Comparison of ENCODE assay signal across 10 mouse cellular contexts in genomic region chr1:74103654-74104353, GRCm38 (mm10). TPM values are rescaled to one million over a fixed set of nuclear protein-coding genes. Genes with fewer than 3 reads are reported as not detected.
DNase-seq lines count a peak whose midpoint lies in the region; ATAC-seq and TF ChIP-seq lines count a peak whose summit lies in the region.
"Had no signal": no experiment of that assay in that cellular context is flagged by ENCODE, and none has a peak within 500 bp of the region (broad histone marks: within the 10 kb centered on the region; RNA-seq: fewer than 3 reads in every experiment).

No protein-coding gene starts in this region.

- no peak for TF ChIP-seq CTCF in lung, postnatal 0 days (IDR thresholded peaks at IDR 0.05)

- 0 out of 2 replicates have a peak, but pooled peaks cover 3% of the 10 kb centered on the region for H3K4me1 ChIP-seq in lung, postnatal 0 days (ENCODE audit: insufficient read depth, low read depth, low read length)
- peaks cover 52% of the 10 kb centered on the region for H3K4me1 ChIP-seq in forebrain, embryonic 12.5 days
- H3K4me1 ChIP-seq in intestine, embryonic 16.5 days (ENCODE audit: control insufficient read depth, insufficient read depth, low read length): peaks cover 17% of the 10 kb centered on the region

- H3K4me3 ChIP-seq in lung, postnatal 0 days (ENCODE audit: low read depth, low read length): no peak overlapping the region
- H3K4me3 ChIP-seq in forebrain, embryonic 12.5 days (replicated peaks): no peak overlapping the region
- H3K4me3 ChIP-seq in intestine, embryonic 16.5 days (ENCODE audit: low read length): no peak overlapping the region
- H3K4me3 ChIP-seq: limb, embryonic 13.5 days; myocyte had no signal

- no peaks in the 10 kb centered on the region for H3K36me3 ChIP-seq in lung, postnatal 0 days (ENCODE audit: insufficient read depth, low read length)
- no peaks in the 10 kb centered on the region for H3K36me3 ChIP-seq in forebrain, embryonic 12.5 days (replicated peaks)
- no peaks in the 10 kb centered on the region for H3K36me3 ChIP-seq in intestine, embryonic 16.5 days (ENCODE audit: control insufficient read depth, insufficient read depth, low read length)
- H3K36me3 ChIP-seq: limb, embryonic 13.5 days had no signal

- no peaks in the 10 kb centered on the region for H3K9me3 ChIP-seq in lung, postnatal 0 days (ENCODE audit: low read length)
- H3K9me3 ChIP-seq in forebrain, embryonic 12.5 days: no peaks in the 10 kb centered on the region
- no peaks in the 10 kb centered on the region for H3K9me3 ChIP-seq in intestine, embryonic 16.5 days (ENCODE audit: control insufficient read depth, low read length)
- H3K9me3 ChIP-seq: limb, embryonic 13.5 days had no signal

- no peak overlapping the region for H3K4me2 ChIP-seq in lung, postnatal 0 days (replicated peaks; ENCODE audit: low read depth, low read length)
- peak overlapping the region; percentile 27 for H3K4me2 ChIP-seq in forebrain, embryonic 12.5 days
- no peak overlapping the region for H3K4me2 ChIP-seq in intestine, embryonic 16.5 days (ENCODE audit: low read depth, low read length)
- H3K4me2 ChIP-seq: limb, embryonic 13.5 days had no signal

- no peak overlapping the region for H3K9ac ChIP-seq in lung, postnatal 0 days (replicated peaks; ENCODE audit: low read depth)
- H3K9ac ChIP-seq in forebrain, embryonic 12.5 days: no peak overlapping the region; the same call in 1 of the 2 replicates
- no peak overlapping the region for H3K9ac ChIP-seq in intestine, embryonic 16.5 days (ENCODE audit: low read depth, low read length)
- H3K9ac ChIP-seq: limb, embryonic 13.5 days had no signal

- TF ChIP-seq EP300 in lung, postnatal 0 days (IDR thresholded peaks at IDR 0.05): no peak

- DNase-seq in lung, postnatal 10 days: peak; percentile 56
- no peak for DNase-seq in lung, postnatal 0 days (ENCODE audit: low spot score)
- peak; percentile 69 for DNase-seq in retina, postnatal 1 day
- DNase-seq in cerebellum, postnatal 4 days (ENCODE audit: low spot score in 2 of 2): no peak
- DNase-seq: cerebellum, adult 9-11 months had no signal

- ATAC-seq in lung, postnatal 0 days: no peak
- ATAC-seq in forebrain, embryonic 12.5 days (ENCODE audit: low FRiP score): peak; percentile 85
- ATAC-seq in intestine, embryonic 16.5 days: 0 out of 2 replicates have a peak, but pooled peaks have one; percentile 6
- no peak for ATAC-seq in erythroid progenitor cell, adult 5-6 weeks (replicated peaks; ENCODE audit: low FRiP score, poor library complexity, severe bottlenecking)

- no peak overlapping the region for H3K27ac ChIP-seq in lung, postnatal 0 days (ENCODE audit: low read length)
- H3K27ac ChIP-seq in forebrain, embryonic 12.5 days: peak overlapping the region; percentile 93
- H3K27ac ChIP-seq in intestine, embryonic 16.5 days (ENCODE audit: low read length): no peak overlapping the region
- H3K27ac ChIP-seq: limb, embryonic 13.5 days had no signal

- WGBS in lung, postnatal 0 days: 41% methylated on average over 6 of the region's 6 CpGs
- WGBS in forebrain, embryonic 12.5 days: 4% methylated on average over 6 of the region's 6 CpGs
- 40% methylated on average over 6 of the region's 6 CpGs for WGBS in intestine, embryonic 16.5 days

- no peaks in the 10 kb centered on the region for H3K27me3 ChIP-seq in lung, postnatal 0 days (replicated peaks; ENCODE audit: insufficient read depth, low read length)
- H3K27me3 ChIP-seq in forebrain, embryonic 12.5 days: peaks cover 17% of the 10 kb centered on the region
- H3K27me3 ChIP-seq in intestine, embryonic 16.5 days (replicated peaks; ENCODE audit: control insufficient read depth, insufficient read depth, low read length): no peaks in the 10 kb centered on the region

RNA-seq across cellular contexts. Expression of gene Tns1, which starts 20.4 kb away (rescaled TPM):
- polyA plus RNA-seq in lung, postnatal 0 days (2015; fragmentation: Nextera tagmentation; extraction: Ambion mirVana): 184 and 185 TPM in 2 replicates
- polyA plus RNA-seq in forebrain, embryonic 12.5 days (2016; fragmentation: Nextera tagmentation; extraction: Ambion mirVana): 13.0 and 15.9 TPM in 2 replicates
- polyA plus RNA-seq in intestine, embryonic 16.5 days (2015; fragmentation: Nextera tagmentation; extraction: Ambion mirVana): 20.2 and 23.4 TPM in 2 replicates
- 20.5 and 21.6 TPM in 2 replicates for total RNA-seq in erythroid progenitor cell, adult 5-6 weeks (2015; ENCODE audit: low replicate concordance)
- 20.0 and 49.5 TPM in 2 replicates for total RNA-seq in erythroid progenitor cell, adult 5-6 weeks (2017; ENCODE audit: low replicate concordance)

RNA-seq across cellular contexts. Expression of gene Rufy4, which starts 21.5 kb away (rescaled TPM):
- 0.42 and 0.43 TPM in 2 replicates for polyA plus RNA-seq in lung, postnatal 0 days (2015; fragmentation: Nextera tagmentation; extraction: Ambion mirVana)
- polyA plus RNA-seq in forebrain, embryonic 12.5 days (2016; fragmentation: Nextera tagmentation; extraction: Ambion mirVana): 0.24 and 0.33 TPM in 2 replicates
- 0.12 and 0.31 TPM in 2 replicates for polyA plus RNA-seq in intestine, embryonic 16.5 days (2015; fragmentation: Nextera tagmentation; extraction: Ambion mirVana)
- total RNA-seq in erythroid progenitor cell, adult 5-6 weeks (2015; ENCODE audit: low replicate concordance): not detected in 2 replicates
- 0.13 TPM in 1 of 2 replicates, not detected in the other for total RNA-seq in erythroid progenitor cell, adult 5-6 weeks (2017; ENCODE audit: low replicate concordance)
- polyA plus RNA-seq: myocyte had no signal

RNA-seq across cellular contexts. Expression of gene Cxcr2, which starts 50.0 kb away (rescaled TPM):
- 1.9 and 2.4 TPM in 2 replicates for polyA plus RNA-seq in lung, postnatal 0 days (2015; fragmentation: Nextera tagmentation; extraction: Ambion mirVana)
- polyA plus RNA-seq in forebrain, embryonic 12.5 days (2016; fragmentation: Nextera tagmentation; extraction: Ambion mirVana): 0.14 TPM in 1 of 2 replicates, not detected in the other
- 0.22 and 0.27 TPM in 2 replicates for polyA plus RNA-seq in intestine, embryonic 16.5 days (2015; fragmentation: Nextera tagmentation; extraction: Ambion mirVana)
- 6.3 and 6.8 TPM in 2 replicates for total RNA-seq in erythroid progenitor cell, adult 5-6 weeks (2015; ENCODE audit: low replicate concordance)
- total RNA-seq in erythroid progenitor cell, adult 5-6 weeks (2017; ENCODE audit: low replicate concordance): 6.8 and 11.6 TPM in 2 replicates
- polyA plus RNA-seq: myocyte had no signal

Comparison
In these comparisons a context has a peak if more than half of its experiments do, and no peak if none do; other contexts are left out.
1. DNase-seq: peak in lung, postnatal 10 days (single experiment) and retina, postnatal 1 day (single experiment); none in lung, postnatal 0 days (single experiment) and cerebellum, postnatal 4 days (0 of 2).
2. ATAC-seq: peak in forebrain, embryonic 12.5 days (single experiment) and intestine, embryonic 16.5 days (single experiment); none in lung, postnatal 0 days (single experiment) and erythroid progenitor cell, adult 5-6 weeks (single experiment).